Mouse (Mus musculus) retina, postnatal 1 day (tissue): ENCODE data around the gene Wars.

ENCODE experiments used
- DNase-seq: peaks from one replicate; pipeline ENCODE4 v3.0.0-alpha.2; 2012

Wars gene

GRCm38 (mm10) chr12:108905620-108906302, 11.8 kb upstream of the Wars start:
- DNase-seq = no peak

- DNase-seq = peak; percentile 50
These were observed 10.3 kb upstream of the Wars start for GRCm38 (mm10) chr12:108904276-108904653.

- DNase-seq = peak; percentile 84
These were observed 9.8 kb upstream of the Wars start for GRCm38 (mm10) chr12:108903600-108904275.

- peak; percentile 70 for DNase-seq
These were observed 9.0 kb upstream of the Wars start for GRCm38 (mm10) chr12:108902940-108903339.

GRCm38 (mm10) chr12:108901346-108901745, 7.4 kb upstream of the Wars start:
- DNase-seq = no peak

- no peak for DNase-seq
These were observed 2.0 kb upstream of the Wars start for GRCm38 (mm10) chr12:108896006-108896405.

GRCm38 (mm10) chr12:108894432-108894816, 450 bp upstream of the Wars start:
- DNase-seq = no peak

- DNase-seq = peak; percentile 16
These were observed 822 bp downstream of the Wars start, which contains the start of gene Wdr25 for GRCm38 (mm10) chr12:108892989-108893714. Gene Wdr25, plus strand, starts transcription at chr12:108893631.

GRCm38 (mm10) chr12:108888632-108889031, 5.3 kb downstream of the Wars start:
- DNase-seq = no peak

GRCm38 (mm10) chr12:108887077-108887476, 6.9 kb downstream of the Wars start:
- no peak for DNase-seq

- no peak for DNase-seq
These were observed 8.1 kb downstream of the Wars start for GRCm38 (mm10) chr12:108885906-108886305.

GRCm38 (mm10) chr12:108882776-108883175, 11.2 kb downstream of the Wars start:
- DNase-seq = no peak

GRCm38 (mm10) chr12:108881192-108881591, 12.8 kb downstream of the Wars start:
- no peak for DNase-seq

- DNase-seq = no peak
These were observed 13.4 kb downstream of the Wars start for GRCm38 (mm10) chr12:108880606-108881005.

GRCm38 (mm10) chr12:108879138-108879537, 14.8 kb downstream of the Wars start:
- no peak for DNase-seq

- no peak for DNase-seq
These were observed 20.9 kb downstream of the Wars start for GRCm38 (mm10) chr12:108873122-108873521.

- DNase-seq = peak; percentile 25
These were observed 24.4 kb downstream of the Wars start for GRCm38 (mm10) chr12:108869575-108869974.

GRCm38 (mm10) chr12:108865007-108865494, 28.9 kb downstream of the Wars start:
- DNase-seq = no peak

- DNase-seq = no peak
These were observed 35.5 kb downstream of the Wars start for GRCm38 (mm10) chr12:108858486-108858885.

- DNase-seq = no peak
These were observed 36.3 kb downstream of the Wars start for GRCm38 (mm10) chr12:108857589-108858184.

- no peak for DNase-seq
These were observed 36.9 kb downstream of the Wars start for GRCm38 (mm10) chr12:108857109-108857508.

- no peak for DNase-seq
These were observed 37.8 kb downstream of the Wars start for GRCm38 (mm10) chr12:108856186-108856585.

- no peak for DNase-seq
These were observed 38.9 kb downstream of the Wars start for GRCm38 (mm10) chr12:108855081-108855480.
